Mouse (Mus musculus) forebrain, postnatal 0 days (tissue): ENCODE measurements around the gene Prpf39. TPM values are rescaled to one million over a fixed set of nuclear protein-coding genes. Genes with fewer than 3 reads are reported as not detected.

Source experiments
- ATAC-seq: fragments of 200-750 bp; cut with Nextera tagmentation; 2 replicates; pipeline ENCODE4 v1.8.0; 2017; ENCODE audit warnings: mild to moderate bottlenecking, moderate library complexity
- DNase-seq: peaks from one replicate; pipeline ENCODE4 v3.0.0-alpha.2; 2015
- H3K27ac ChIP-seq: fragments of 300-500 bp; sonication (generic); 2 replicates; pipeline ENCODE4 v1.5.1; 2014; ENCODE audit warnings: low read depth, mild to moderate bottlenecking, antibody characterized with exemption, low read length, moderate library complexity, mixed read lengths
- H3K27me3 ChIP-seq: fragments of 300-500 bp; sonication (generic); 2 replicates; pipeline ENCODE4 v1.6.1; 2014; ENCODE audit warnings: mild to moderate bottlenecking, low read length, mixed read lengths; ENCODE audit not compliant: insufficient read depth
- H3K36me3 ChIP-seq: fragments of 300-500 bp; sonication (generic); 2 replicates; pipeline ENCODE4 v1.6.1; 2014; ENCODE audit warnings: mild to moderate bottlenecking, moderate library complexity; ENCODE audit not compliant: insufficient read depth
- H3K4me1 ChIP-seq: fragments of 300-500 bp; sonication (generic); 2 replicates; pipeline ENCODE4 v1.6.1; 2014; ENCODE audit warnings: antibody characterized with exemption; ENCODE audit not compliant: insufficient read depth
- H3K4me2 ChIP-seq: fragments of 300-500 bp; sonication (generic); 2 replicates; pipeline ENCODE4 v1.6.1; 2014; ENCODE audit warnings: low read depth, mild to moderate bottlenecking, moderate library complexity
- H3K4me3 ChIP-seq: fragments of 300-500 bp; sonication (generic); 2 replicates; pipeline ENCODE4 v1.5.1; 2014; ENCODE audit warnings: low read depth, low read length, mixed read lengths
- H3K9ac ChIP-seq: fragments of 300-500 bp; sonication (generic); 2 replicates; pipeline ENCODE4 v1.6.1; 2014; ENCODE audit warnings: mild to moderate bottlenecking
- H3K9me3 ChIP-seq: fragments of 300-500 bp; sonication (generic); 2 replicates; pipeline ENCODE4 v1.6.1; 2016; ENCODE audit warnings: low read length
- CTCF ChIP-seq: sonication (generic); IDR thresholded peaks from 2 replicates; pipeline ENCODE4 v1.5.1; 2016; ENCODE audit warnings: antibody characterized with exemption, control low read depth, low read depth
- WGBS: fragments of 180-500 bp; shearing (Covaris S2); extraction: QIAGEN DNeasy Blood & Tissue Kit; methylation state at CpG from one replicate; pipeline ENCODE4 v1.1.7; 2014; 5-methylcytosine and 5-hydroxymethylcytosine counted together
- polyA plus RNA-seq: library from polyadenylated mRNA; unstranded; fragments of >200 nt; fragmentation: Nextera tagmentation; extraction: Ambion mirVana; gene quantifications from 2 replicates; pipeline ENCODE4 v1.2.1, GENCODE M21; 2015
- total RNA-seq: library from RNA; depleted of rRNA; stranded (reverse); fragments of >200 nt; gene quantifications from 2 replicates; pipeline ENCODE4 v1.2.3, GENCODE M21; 2014; rRNA removed

Gene Prpf39
- total and polyA plus RNA-seq, 2 experiments from 2014 or later, result 28.6 to 49.5 TPM

DNA sequence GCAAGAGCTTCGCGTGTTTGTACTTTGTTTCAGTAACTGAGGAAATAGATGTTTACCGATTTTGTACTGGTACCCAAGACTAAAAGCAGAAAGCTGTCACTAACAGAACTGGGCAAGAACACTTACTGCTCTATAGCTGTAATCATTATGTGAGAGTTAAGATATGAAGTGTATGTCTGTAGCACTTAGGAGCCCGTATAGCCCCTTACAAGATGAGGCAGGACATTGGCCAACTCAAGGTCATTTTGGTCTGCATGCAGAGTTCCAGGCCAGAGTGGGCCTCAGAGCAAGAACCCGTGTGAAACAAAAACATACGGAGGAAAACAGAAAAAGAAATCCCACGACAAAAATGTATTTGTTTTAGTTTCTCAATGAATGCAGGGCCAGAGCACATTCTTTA is 38.5 kb downstream of the Prpf39 start:
- H3K9ac ChIP-seq, result peak overlapping the region; percentile 75; the same call in 1 of the 2 replicates

GRCm38 (mm10) chr12:65075085-65075732 is 39.1 kb downstream of the Prpf39 start, which contains the start of gene Fancm:
TSS of gene Fancm (plus strand) at chr12:65075603.
- H3K4me1 ChIP-seq, result peaks cover 15% of the 10 kb centered on the region; the same call in 1 of the 2 replicates
- peak within 1 kb of the TSS; percentile 97 for H3K27ac ChIP-seq
- DNase-seq, result peak; percentile 96
- ATAC-seq, result peak; percentile 65
- no peak for TF ChIP-seq CTCF
- H3K9ac ChIP-seq, result peak within 1 kb of the TSS; percentile 75
- peak within 1 kb of the TSS; percentile 83 for H3K4me2 ChIP-seq
- H3K4me3 ChIP-seq, result peak within 1 kb of the TSS; percentile 90
- no peaks in the 10 kb centered on the region for H3K27me3 ChIP-seq
- H3K36me3 ChIP-seq, result no peaks in the 10 kb centered on the region
- 1% methylated on average over 39 of the region's 39 CpGs for WGBS
- H3K9me3 ChIP-seq, result no peaks in the 10 kb centered on the region

More for the DNA sequence above, 38.5 kb downstream of the Prpf39 start:
- 41% methylated on average over 7 of the region's 7 CpGs for WGBS
- Histone ChIP-seq H3K36me3 (no peaks in the 10 kb centered on the region), H3K4me1 (peaks cover 15% of the 10 kb centered on the region; the same call in 1 of the 2 replicates), H3K9me3 (no peaks in the 10 kb centered on the region), H3K27me3 (no peaks in the 10 kb centered on the region), H3K27ac (peak overlapping the region; percentile 97), H3K4me3 (peak overlapping the region; percentile 90), H3K4me2 (peak overlapping the region; percentile 83)
- ATAC-seq (no peak), DNase-seq (no peak)
- no peak for TF ChIP-seq CTCF

DNA sequence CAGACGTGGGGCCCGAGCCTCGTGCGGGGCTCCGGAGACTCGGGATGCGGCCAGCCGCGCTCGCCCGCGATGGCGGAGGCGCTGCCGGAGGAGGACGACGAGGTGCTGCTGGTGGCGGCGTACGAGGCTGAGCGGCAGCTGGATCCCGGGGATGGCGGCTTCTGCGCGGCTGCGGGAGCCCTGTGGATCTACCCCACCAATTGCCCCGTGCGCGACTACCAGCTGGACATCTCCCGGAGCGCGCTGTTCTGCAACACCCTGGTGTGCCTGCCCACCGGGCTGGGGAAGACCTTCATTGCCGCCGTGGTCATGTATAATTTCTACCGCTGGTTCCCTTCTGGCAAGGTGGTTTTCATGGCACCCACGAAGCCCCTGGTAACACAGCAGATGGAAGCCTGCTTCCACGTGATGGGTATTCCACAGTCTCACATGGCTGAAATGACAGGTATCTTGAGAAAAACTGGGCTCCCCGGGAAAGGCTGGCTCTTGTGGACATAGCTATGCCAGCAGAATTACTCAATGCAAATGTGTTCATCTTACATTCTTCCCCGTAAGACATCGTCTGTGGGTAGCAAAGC is 39.7 kb downstream of the Prpf39 start:
- DNase-seq (peak; percentile 49), ATAC-seq (peak; percentile 2)
- Histone ChIP-seq H3K36me3 (no peaks in the 10 kb centered on the region), H3K4me1 (peaks cover 15% of the 10 kb centered on the region; the same call in 1 of the 2 replicates), H3K4me3 (peak overlapping the region; percentile 90), H3K27me3 (no peaks in the 10 kb centered on the region), H3K9ac (peak overlapping the region; percentile 75), H3K27ac (peak overlapping the region; percentile 88), H3K9me3 (no peaks in the 10 kb centered on the region), H3K4me2 (peak overlapping the region; percentile 83)
- TF ChIP-seq CTCF, result no peak
- 2% methylated on average over 40 of the region's 41 CpGs for WGBS

- Histone ChIP-seq H3K4me2 (peak overlapping the region; percentile 83), H3K4me1 (peaks cover 15% of the 10 kb centered on the region; the same call in 1 of the 2 replicates), H3K27me3 (no peaks in the 10 kb centered on the region), H3K9me3 (no peaks in the 10 kb centered on the region), H3K4me3 (peak overlapping the region; percentile 90), H3K36me3 (no peaks in the 10 kb centered on the region), H3K27ac (no peak overlapping the region), H3K9ac (no peak overlapping the region)
- ATAC-seq (no peak), DNase-seq (no peak)
- 91% methylated on average over 9 of the region's 9 CpGs for WGBS
- no peak for TF ChIP-seq CTCF
These were observed 40.8 kb downstream of the Prpf39 start for GRCm38 (mm10) chr12:65076906-65077305.

DNA sequence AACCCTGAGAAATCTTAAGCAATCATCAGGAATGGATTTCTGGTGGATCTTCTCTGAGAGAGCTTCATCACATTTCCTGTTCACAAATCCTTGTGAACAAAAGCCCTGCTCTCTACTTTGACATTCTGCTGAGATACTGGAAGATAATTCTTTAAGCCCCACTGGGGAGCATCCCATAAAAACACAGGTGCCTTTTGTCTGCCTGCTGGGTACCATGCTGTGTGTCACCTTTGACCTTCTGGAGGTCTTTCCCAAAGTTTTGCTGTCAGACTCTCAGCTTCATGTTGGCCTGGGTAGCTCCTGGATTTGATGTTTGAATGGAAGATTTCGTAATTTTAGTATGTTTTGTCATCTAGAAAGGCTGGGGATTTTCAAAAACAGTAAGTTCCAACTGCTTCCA is 72.6 kb downstream of the Prpf39 start:
- Histone ChIP-seq H3K9ac (no peak overlapping the region), H3K36me3 (peaks cover 20% of the 10 kb centered on the region), H3K4me1 (no peaks in the 10 kb centered on the region), H3K4me3 (no peak overlapping the region), H3K9me3 (no peaks in the 10 kb centered on the region), H3K4me2 (no peak overlapping the region), H3K27ac (no peak overlapping the region), H3K27me3 (no peaks in the 10 kb centered on the region)
- ATAC-seq (no peak), DNase-seq (no peak)
- WGBS, result 84% methylated on average over 1 of the region's 1 CpGs
- TF ChIP-seq CTCF, result no peak

DNA sequence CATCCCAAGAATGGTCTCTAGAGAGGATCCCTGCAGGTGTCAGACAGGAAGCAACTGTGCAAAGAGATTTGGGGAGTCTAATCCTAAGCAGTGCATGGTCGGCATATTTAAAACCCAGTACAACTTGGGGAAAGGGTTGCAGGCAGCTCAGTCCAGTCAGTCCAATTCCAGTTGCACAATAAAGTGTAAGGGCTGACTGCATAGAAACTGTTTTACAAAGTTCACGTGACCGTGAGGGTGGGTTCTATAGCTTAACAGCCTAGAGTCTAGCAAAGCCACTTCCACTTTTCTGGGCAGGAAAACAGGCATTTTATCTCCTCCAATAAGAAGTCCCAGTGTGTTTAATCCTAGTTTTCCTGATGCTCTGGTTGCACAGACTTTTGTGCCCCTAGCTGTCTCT is 75.4 kb downstream of the Prpf39 start:
- no peak overlapping the region for H3K9ac ChIP-seq
- ATAC-seq, result no peak
- no peak for TF ChIP-seq CTCF
- no peaks in the 10 kb centered on the region for H3K4me1 ChIP-seq
- DNase-seq, result no peak
- no peak overlapping the region for H3K4me3 ChIP-seq
- 84% methylated on average over 3 of the region's 3 CpGs for WGBS
- peaks cover 10% of the 10 kb centered on the region; the same call in 1 of the 2 replicates for H3K36me3 ChIP-seq
- no peaks in the 10 kb centered on the region for H3K9me3 ChIP-seq
- no peak overlapping the region for H3K27ac ChIP-seq
- no peak overlapping the region for H3K4me2 ChIP-seq
- H3K27me3 ChIP-seq, result no peaks in the 10 kb centered on the region

DNA sequence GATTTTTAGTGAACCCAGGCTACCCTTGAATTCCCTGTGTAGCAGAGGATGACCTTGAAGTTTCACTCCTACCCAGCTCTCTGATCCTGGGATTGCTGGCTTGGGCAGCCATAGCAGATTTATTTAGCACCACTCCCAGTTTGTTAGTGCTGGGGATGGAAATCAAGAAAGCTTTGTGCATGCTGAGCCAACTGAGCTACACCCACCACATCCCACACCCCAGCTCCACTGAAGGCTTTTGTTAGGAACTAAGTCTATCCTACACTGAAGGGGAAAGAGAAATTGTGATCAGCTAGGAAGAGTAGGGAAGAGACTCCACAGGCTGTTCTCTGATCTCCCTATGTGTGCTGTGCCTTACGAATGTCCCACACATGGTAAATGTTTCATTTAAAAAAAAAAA is 76.7 kb downstream of the Prpf39 start:
- WGBS, result 100% methylated on average over 1 of the region's 1 CpGs
- TF ChIP-seq CTCF, result no peak
- no peak overlapping the region for H3K27ac ChIP-seq
- no peak for ATAC-seq
- H3K27me3 ChIP-seq, result no peaks in the 10 kb centered on the region
- DNase-seq, result no peak
- no peak overlapping the region for H3K4me2 ChIP-seq
- H3K4me3 ChIP-seq, result no peak overlapping the region
- peaks cover 9% of the 10 kb centered on the region; the same call in 1 of the 2 replicates for H3K36me3 ChIP-seq
- H3K9ac ChIP-seq, result no peak overlapping the region
- no peaks in the 10 kb centered on the region for H3K4me1 ChIP-seq
- no peaks in the 10 kb centered on the region for H3K9me3 ChIP-seq

Other genes starting within 250 kb of the Prpf39 start
- gene Gm527, start 118.4 kb upstream of the Prpf39 start, total RNA-seq, result 12.2 and 24.8 TPM in 2 replicates
- gene Gm527, start 118.4 kb upstream of the Prpf39 start, polyA plus RNA-seq, result 1.6 and 2.1 TPM in 2 replicates
- gene Klhl28, start 70.8 kb upstream of the Prpf39 start, total RNA-seq, result 27.4 and 29.5 TPM in 2 replicates
- gene Klhl28, start 70.8 kb upstream of the Prpf39 start, polyA plus RNA-seq, result 23.6 and 26.4 TPM in 2 replicates
- gene Togaram1, start 70.5 kb upstream of the Prpf39 start, total RNA-seq, result 24.5 and 30.1 TPM in 2 replicates
- 8.2 and 15.2 TPM in 2 replicates for gene Togaram1, start 70.5 kb upstream of the Prpf39 start, polyA plus RNA-seq
- gene Fkbp3, start 37.7 kb downstream of the Prpf39 start, total RNA-seq, result 254 and 312 TPM in 2 replicates
- 430 and 547 TPM in 2 replicates for gene Fkbp3, start 37.7 kb downstream of the Prpf39 start, polyA plus RNA-seq
- gene Fancm, start 39.3 kb downstream of the Prpf39 start, total RNA-seq, result 22.6 and 22.8 TPM in 2 replicates
- 4.1 and 8.3 TPM in 2 replicates for gene Fancm, start 39.3 kb downstream of the Prpf39 start, polyA plus RNA-seq
- 3.6 and 5.9 TPM in 2 replicates for gene Mis18bp1, start 136.3 kb downstream of the Prpf39 start, total RNA-seq
- gene Mis18bp1, start 136.3 kb downstream of the Prpf39 start, polyA plus RNA-seq, result 7.6 and 8.2 TPM in 2 replicates
- not detected in 2 replicates for gene Wdr20rt, start 189.2 kb downstream of the Prpf39 start, total RNA-seq
- not detected in 2 replicates for gene Wdr20rt, start 189.2 kb downstream of the Prpf39 start, polyA plus RNA-seq